Mouse (Mus musculus) limb, embryonic 14.5 days (tissue): ENCODE data around the gene Ubl3. TPM values are rescaled to one million over a fixed set of nuclear protein-coding genes. Genes with fewer than 3 reads are reported as not detected.

Source experiments
- ATAC-seq: fragments of 200-750 bp; cut with Nextera tagmentation; 2 replicates; pipeline ENCODE4 v1.8.0; 2017; ENCODE audit warnings: low read depth, moderate number of reproducible peaks, moderate TSS enrichment; ENCODE audit not compliant: low FRiP score
- DNase-seq: peaks from one replicate; pipeline ENCODE4 v3.0.0-alpha.2; 2015; ENCODE audit warnings: low spot score
- H3K27ac ChIP-seq: fragments of 300-500 bp; sonication (generic); replicated peaks from 2 replicates; pipeline ENCODE4 v1.5.1; 2014; ENCODE audit warnings: low read depth, mild to moderate bottlenecking, low read length, moderate library complexity, mixed read lengths
- H3K27me3 ChIP-seq: fragments of 300-500 bp; sonication (generic); 2 replicates; pipeline ENCODE4 v1.6.1; 2014; ENCODE audit warnings: low read length, mixed read lengths; ENCODE audit not compliant: control insufficient read depth, insufficient read depth
- H3K36me3 ChIP-seq: fragments of 300-500 bp; sonication (generic); 2 replicates; pipeline ENCODE4 v1.6.1; 2014; ENCODE audit warnings: mild to moderate bottlenecking, low read length, moderate library complexity, mixed read lengths; ENCODE audit not compliant: control insufficient read depth, insufficient read depth
- H3K4me1 ChIP-seq: fragments of 300-500 bp; sonication (generic); 2 replicates; pipeline ENCODE4 v1.6.1; 2014; ENCODE audit warnings: antibody characterized with exemption, low read length, mixed read lengths; ENCODE audit not compliant: control insufficient read depth, insufficient read depth
- H3K4me2 ChIP-seq: fragments of 300-500 bp; sonication (generic); replicated peaks from 2 replicates; pipeline ENCODE4 v1.6.1; 2014; ENCODE audit warnings: low read depth, mild to moderate bottlenecking, low read length, moderate library complexity; ENCODE audit not compliant: severe bottlenecking
- H3K4me3 ChIP-seq: fragments of 300-500 bp; sonication (generic); replicated peaks from 2 replicates; pipeline ENCODE4 v1.5.1; 2014; ENCODE audit warnings: low read length
- H3K9ac ChIP-seq: fragments of 300-500 bp; sonication (generic); 2 replicates; pipeline ENCODE4 v1.6.1; 2014; ENCODE audit warnings: mild to moderate bottlenecking, low read depth, low read length, moderate library complexity; ENCODE audit not compliant: severe bottlenecking
- H3K9me3 ChIP-seq: fragments of 300-500 bp; sonication (generic); 2 replicates; pipeline ENCODE4 v1.6.1; 2016; ENCODE audit warnings: low read length; ENCODE audit not compliant: control insufficient read depth
- POLR2A ChIP-seq: fragments of 200-500 bp; IDR thresholded peaks from 2 replicates; pipeline ENCODE4 v1.8.0; 2012; ENCODE audit warnings: inconsistent platforms, mild to moderate bottlenecking, moderate library complexity, borderline replicate concordance; ENCODE audit not compliant: insufficient read depth, insufficient read length; ENCODE audit errors: extremely low read depth
- WGBS: fragments of 180-500 bp; shearing (Covaris S2); extraction: QIAGEN DNeasy Blood & Tissue Kit; methylation state at CpG from one replicate; pipeline ENCODE4 v1.1.7; 2014; 5-methylcytosine and 5-hydroxymethylcytosine counted together
- polyA plus RNA-seq, 2 experiments: library from polyadenylated mRNA; depleted of rRNA in 1 of 2; stranded (reverse) in 1 of 2; unstranded in 1 of 2; fragments of >200 nt; fragmentation: Nextera tagmentation in 1 of 2; extraction: Ambion mirVana in 1 of 2; gene quantifications; 2 replicates each; pipeline versions ENCODE4 v1.2.1 to v1.2.3; 2012 to 2014

Ubl3 gene
- polyA plus RNA-seq, 2 experiments: 30.3 to 73.6 TPM

GRCm38 (mm10) chr5:148570571-148571304 lies 18.1 kb upstream of the Ubl3 start:
- Histone ChIP-seq H3K4me1 (no peaks in the 10 kb centered on the region), H3K4me3 (no peak overlapping the region), H3K36me3 (no peaks in the 10 kb centered on the region), H3K27me3 (no peaks in the 10 kb centered on the region), H3K9me3 (no peaks in the 10 kb centered on the region), H3K4me2 (no peak overlapping the region), H3K27ac (no peak overlapping the region), H3K9ac (no peak overlapping the region)
- WGBS: 75% methylated on average over 14 of the region's 14 CpGs
- TF ChIP-seq POLR2A: no peak
- DNase-seq (no peak), ATAC-seq (no peak)

- H3K9ac ChIP-seq: no peak overlapping the region
- H3K4me1 ChIP-seq: no peaks in the 10 kb centered on the region
- H3K4me2 ChIP-seq: no peak overlapping the region
- DNase-seq: no peak
- no peak for TF ChIP-seq POLR2A
- no peaks in the 10 kb centered on the region for H3K36me3 ChIP-seq
- no peak overlapping the region for H3K4me3 ChIP-seq
- no peak overlapping the region for H3K27ac ChIP-seq
- H3K9me3 ChIP-seq: no peaks in the 10 kb centered on the region
- no peaks in the 10 kb centered on the region for H3K27me3 ChIP-seq
- WGBS: 49% methylated on average over 13 of the region's 13 CpGs
- peak; percentile 63; the same call in 1 of the 2 replicates for ATAC-seq
Observed at GRCm38 (mm10) chr5:148569444-148569843, 16.9 kb upstream of the Ubl3 start.

- H3K9ac ChIP-seq: no peak overlapping the region
- no peak for TF ChIP-seq POLR2A
- no peak overlapping the region for H3K27ac ChIP-seq
- no peak overlapping the region for H3K4me2 ChIP-seq
- no peaks in the 10 kb centered on the region for H3K36me3 ChIP-seq
- no peak overlapping the region for H3K4me3 ChIP-seq
- 36% methylated on average over 6 of the region's 6 CpGs for WGBS
- no peaks in the 10 kb centered on the region for H3K4me1 ChIP-seq
- no peaks in the 10 kb centered on the region for H3K9me3 ChIP-seq
- DNase-seq: no peak
- H3K27me3 ChIP-seq: no peaks in the 10 kb centered on the region
- no peak for ATAC-seq
Observed at GRCm38 (mm10) chr5:148565636-148566035, 13.0 kb upstream of the Ubl3 start.

GRCm38 (mm10) chr5:148564073-148564472 lies 11.5 kb upstream of the Ubl3 start:
- no peaks in the 10 kb centered on the region for H3K9me3 ChIP-seq
- DNase-seq (no peak), ATAC-seq (no peak)
- no peaks in the 10 kb centered on the region for H3K27me3 ChIP-seq
- 84% methylated on average over 3 of the region's 3 CpGs for WGBS
- no peak overlapping the region for H3K27ac ChIP-seq
- H3K36me3 ChIP-seq: no peaks in the 10 kb centered on the region
- TF ChIP-seq POLR2A: no peak
- no peaks in the 10 kb centered on the region for H3K4me1 ChIP-seq
- H3K4me3 ChIP-seq: no peak overlapping the region
- H3K9ac ChIP-seq: no peak overlapping the region
- H3K4me2 ChIP-seq: no peak overlapping the region

- no peak overlapping the region for H3K4me3 ChIP-seq
- DNase-seq (no peak), ATAC-seq (no peak)
- WGBS: 89% methylated on average over 3 of the region's 4 CpGs
- no peaks in the 10 kb centered on the region for H3K4me1 ChIP-seq
- H3K36me3 ChIP-seq: no peaks in the 10 kb centered on the region
- no peak overlapping the region for H3K4me2 ChIP-seq
- no peak for TF ChIP-seq POLR2A
- H3K27ac ChIP-seq: no peak overlapping the region
- no peak overlapping the region for H3K9ac ChIP-seq
- H3K9me3 ChIP-seq: no peaks in the 10 kb centered on the region
- H3K27me3 ChIP-seq: no peaks in the 10 kb centered on the region
Observed at GRCm38 (mm10) chr5:148563281-148563680, 10.7 kb upstream of the Ubl3 start.

GRCm38 (mm10) chr5:148562235-148562634 lies 9.6 kb upstream of the Ubl3 start:
- Histone ChIP-seq H3K4me3 (no peak overlapping the region), H3K36me3 (no peaks in the 10 kb centered on the region), H3K27me3 (no peaks in the 10 kb centered on the region), H3K4me1 (no peaks in the 10 kb centered on the region), H3K9me3 (no peaks in the 10 kb centered on the region), H3K4me2 (no peak overlapping the region), H3K27ac (no peak overlapping the region), H3K9ac (no peak overlapping the region)
- ATAC-seq: no peak
- 79% methylated on average over 8 of the region's 8 CpGs for WGBS
- TF ChIP-seq POLR2A: no peak
- DNase-seq: no peak
